Mouse (Mus musculus) c-Kit-positive CD71-positive TER-119-negative erythroid progenitor cells, embryonic 14.5 days (primary cell): ENCODE data around the gene Oxnad1.

Experiments
- DNase-seq: peaks from one replicate; pipeline ENCODE4 v3.0.0-alpha.2; 2013; ENCODE audit warnings: low read depth

The Oxnad1 gene

GRCm38 (mm10) chr14:32145401-32145800 lies 60.2 kb downstream of the Oxnad1 start:
- DNase-seq = no peak

- peak; percentile 85 for DNase-seq
Measured at GRCm38 (mm10) chr14:32145809-32146511, 60.8 kb downstream of the Oxnad1 start.

GRCm38 (mm10) chr14:32146578-32146977 lies 61.4 kb downstream of the Oxnad1 start:
- DNase-seq = no peak

GRCm38 (mm10) chr14:32150872-32151271 lies 65.7 kb downstream of the Oxnad1 start:
- no peak for DNase-seq

- no peak for DNase-seq
Measured at GRCm38 (mm10) chr14:32152243-32152965, 67.2 kb downstream of the Oxnad1 start.
